Mouse (Mus musculus) heart, postnatal 14 days (tissue): ENCODE results near the gene Acvr2b. TPM values are rescaled to one million over a fixed set of nuclear protein-coding genes. Genes with fewer than 3 reads are reported as not detected.

Source experiments
- DNase-seq, 2 experiments: peaks; one replicate each; pipeline ENCODE4 v3.0.0; 2021 to 2022
- intact Hi-C: fragments of 180-260 bp; cut with DNase I; formaldehyde crosslinking; loops from one replicate; pipeline ENCODE4 v1.15.1; 2025
- total RNA-seq, 2 experiments: library from RNA; stranded (reverse); gene quantifications; 2 replicates each; pipeline ENCODE4 v1.2.3; 2021

The Acvr2b gene
- total RNA-seq, 2 experiments from 2014 or later = 5.7 to 6.7 TPM

DNA sequence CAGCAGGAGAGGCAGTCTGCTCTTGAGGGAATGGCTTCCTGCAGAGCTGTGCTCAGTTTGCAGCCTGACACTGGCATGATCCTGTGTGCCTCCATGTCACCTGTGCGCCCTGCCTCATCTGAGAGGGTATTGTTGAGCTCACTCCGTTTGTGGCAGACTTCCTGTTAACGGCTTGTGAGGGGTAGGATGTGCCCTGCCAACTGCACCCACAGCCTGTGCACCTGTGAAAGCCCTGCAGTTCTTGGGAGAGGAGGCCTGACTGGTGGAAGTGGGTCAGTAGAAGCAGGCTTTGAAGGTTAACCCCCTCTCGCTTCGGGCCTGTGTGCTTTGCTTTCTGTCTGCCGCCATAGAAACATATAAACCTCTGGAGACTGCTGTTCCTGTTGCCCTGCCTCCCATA is 63.1 kb downstream of the Acvr2b start:
- intact Hi-C loops = loop anchor here (5.0 kb wide), 1 partner anchor 52 kb away; no protein-coding TSS in a partner anchor
- DNase-seq = no peak

DNA sequence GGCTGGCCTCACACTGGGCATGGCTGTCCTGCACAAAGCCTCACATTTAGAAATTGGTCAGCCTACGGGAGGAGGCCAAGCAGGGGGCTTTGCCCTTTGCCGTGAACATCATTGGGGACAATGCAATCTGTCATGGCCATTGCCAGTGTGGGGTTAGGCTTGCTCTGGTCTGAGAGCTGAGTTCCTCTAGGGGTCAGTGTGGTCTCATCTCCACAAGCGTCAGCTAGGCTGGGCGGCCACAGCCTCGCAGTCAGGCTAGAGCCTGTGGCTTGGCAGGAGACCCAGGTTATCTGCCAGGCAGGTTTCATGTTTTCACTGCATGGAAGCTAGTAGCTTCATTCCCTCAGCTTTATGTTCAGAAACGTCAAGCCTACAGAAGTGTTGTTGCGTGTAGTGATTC is 63.7 kb downstream of the Acvr2b start:
- DNase-seq = peak; percentile 56 to 77
- intact Hi-C loops = loop anchor here (5.0 kb wide), 1 partner anchor 52 kb away; no protein-coding TSS in a partner anchor

DNA sequence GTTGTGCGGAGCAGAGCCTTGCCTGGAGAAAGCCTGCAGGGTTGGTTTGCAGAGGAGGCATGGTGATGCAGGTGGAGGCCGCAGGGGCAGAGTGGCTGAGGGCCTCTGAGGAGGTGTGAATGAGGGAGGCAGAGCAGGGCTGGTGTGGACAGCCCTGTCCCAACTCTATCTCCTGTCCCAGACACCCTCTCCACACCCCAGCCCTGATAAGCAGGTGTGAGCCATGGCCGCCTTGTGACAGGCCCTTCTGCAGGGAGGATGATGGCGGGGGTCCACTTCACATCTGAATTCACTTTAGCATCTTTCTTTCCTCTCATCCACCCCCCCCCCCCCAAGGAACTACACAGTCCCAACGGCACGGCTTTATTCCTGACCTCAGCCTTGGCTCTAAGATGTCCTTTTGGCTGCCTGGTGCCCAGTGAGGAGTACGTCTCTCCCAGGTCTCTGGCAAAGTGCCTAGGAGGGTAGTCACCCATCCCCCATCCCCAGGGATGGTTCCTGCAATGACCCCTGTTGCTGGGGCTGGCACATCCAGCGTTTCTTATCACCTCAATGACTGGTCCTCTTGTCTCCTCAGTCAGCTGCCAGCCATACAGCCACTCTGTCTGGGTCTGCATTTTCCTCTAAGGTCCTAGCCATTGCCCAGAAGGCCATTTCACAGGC is 67.9 kb downstream of the Acvr2b start:
- DNase-seq = peak; percentile 68 to 78
- intact Hi-C loops = loop anchor here (5.0 kb wide), 1 partner anchor 47 kb away; no protein-coding TSS in a partner anchor

DNA sequence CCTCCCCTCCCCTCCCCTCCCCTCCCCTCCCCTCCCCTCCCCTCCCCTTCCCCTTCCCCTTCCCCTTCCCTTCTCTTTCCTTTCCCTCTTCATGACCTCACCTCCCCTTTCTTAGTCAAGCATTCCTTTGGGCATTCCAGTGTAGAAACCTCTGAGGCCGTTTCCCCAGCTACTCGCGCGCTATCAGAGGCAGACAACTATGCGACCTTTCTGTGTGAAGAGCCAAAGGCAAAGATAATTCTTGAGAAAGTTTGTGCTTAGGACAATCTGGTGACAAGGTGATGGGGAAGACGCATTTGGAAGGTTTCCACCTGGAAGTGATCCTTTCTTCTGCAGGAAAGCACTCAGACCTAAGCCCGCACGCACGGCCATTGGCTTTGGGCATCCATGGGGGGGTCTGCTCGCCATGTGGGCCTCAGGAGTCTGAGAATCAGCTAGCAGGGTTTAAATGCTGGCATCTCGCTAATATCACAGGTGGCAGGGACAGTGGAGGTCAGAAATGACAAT is 70.5 kb downstream of the Acvr2b start:
- intact Hi-C loops = no loop called here

DNA sequence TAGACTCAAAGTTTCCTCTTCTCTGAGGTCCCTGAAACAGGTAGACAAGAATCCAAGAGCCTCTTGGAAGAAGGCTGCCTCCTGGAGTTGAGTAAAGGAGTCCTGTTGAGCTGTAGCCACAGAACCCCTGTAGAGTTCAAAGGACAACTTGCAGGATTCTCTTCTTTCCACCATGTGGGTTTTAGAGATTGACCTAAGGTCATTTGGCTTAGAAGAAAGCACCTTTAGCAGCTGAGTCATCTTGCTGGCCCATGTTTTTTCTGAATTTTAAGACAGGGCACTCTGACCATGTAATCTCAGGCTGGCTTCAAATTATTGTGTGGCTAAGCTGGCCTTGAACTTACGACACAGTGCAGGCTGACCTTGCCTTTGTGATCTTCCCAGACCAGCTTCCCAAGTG is 71.1 kb downstream of the Acvr2b start:
- intact Hi-C loops = no loop called here
- no peak for DNase-seq

More for the DNA sequence above, 70.5 kb downstream of the Acvr2b start:
- peak in 1 of 2 experiments; percentile 55 for DNase-seq

DNA sequence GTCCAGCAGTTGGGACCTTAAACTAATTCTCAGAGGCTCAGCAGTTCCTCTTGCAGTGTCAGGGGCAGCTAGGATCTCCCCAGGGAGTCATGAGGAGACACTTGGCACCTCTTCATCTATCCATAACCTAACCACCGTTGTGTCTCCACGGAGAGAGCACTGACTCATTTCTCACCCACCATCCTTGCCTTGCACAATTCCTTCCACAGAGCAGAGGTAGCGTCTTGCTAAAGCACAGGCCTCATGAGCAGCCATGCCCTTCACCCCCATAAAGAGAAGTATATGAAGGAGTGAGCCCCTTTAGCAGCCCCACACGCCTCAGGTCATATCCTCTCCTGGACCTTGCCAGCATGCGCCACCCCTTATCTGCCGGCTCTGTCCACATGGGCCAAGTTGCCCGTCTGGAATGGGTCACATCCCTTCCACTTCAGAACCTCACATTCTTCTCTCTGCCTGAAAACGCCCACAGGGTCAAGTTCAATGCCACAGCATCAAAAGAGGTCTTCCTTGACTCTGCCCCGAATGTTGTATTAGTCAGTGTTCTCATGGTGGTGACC is 71.8 kb downstream of the Acvr2b start:
- DNase-seq = no peak
- intact Hi-C loops = no loop called here

DNA sequence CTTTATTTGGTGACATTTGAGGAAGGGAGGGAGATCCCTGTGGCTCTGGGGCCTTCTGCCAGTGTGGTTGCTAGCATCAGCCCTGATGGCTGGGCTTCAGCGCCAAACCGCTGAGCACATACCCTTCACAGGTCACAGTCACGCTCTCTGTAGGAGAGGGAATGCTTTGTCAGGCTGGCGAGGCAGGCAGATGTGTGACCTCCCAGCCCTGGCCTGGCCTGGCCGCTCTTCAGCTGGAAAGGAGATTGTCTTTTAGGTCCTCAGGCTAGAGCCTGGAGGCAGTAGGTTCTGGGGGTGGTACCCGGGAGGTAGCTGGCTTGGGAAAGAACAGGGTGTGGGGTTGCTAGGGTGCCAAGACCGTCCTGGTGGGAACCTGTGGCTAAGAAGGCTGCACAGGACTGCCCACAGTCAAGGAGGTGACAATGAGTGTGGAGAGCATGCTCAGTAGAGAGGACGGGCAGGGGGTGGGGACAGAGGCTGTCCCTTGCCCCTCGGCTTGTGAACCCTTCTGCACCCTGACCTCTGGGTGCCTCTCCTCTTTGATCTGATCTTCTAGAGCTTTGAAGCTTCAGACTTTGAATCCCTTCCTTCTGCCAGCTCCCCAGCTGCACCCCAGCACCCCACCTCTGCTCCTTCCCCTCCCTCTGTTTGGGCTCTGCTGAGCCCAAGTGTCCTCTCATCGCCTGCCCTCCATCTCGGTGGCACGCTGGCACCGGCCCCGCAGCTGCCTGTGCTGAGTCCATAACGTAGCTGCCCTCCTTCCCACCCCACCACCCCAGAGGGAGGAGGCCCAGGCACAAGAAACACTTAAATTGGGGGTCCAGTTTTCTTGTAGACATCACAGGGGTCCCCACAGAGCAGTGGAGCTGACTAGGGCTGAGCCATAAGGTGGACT is 73.0 kb downstream of the Acvr2b start:
- intact Hi-C loops = no loop called here
- DNase-seq = peak in 1 of 2 experiments; percentile 58

DNA sequence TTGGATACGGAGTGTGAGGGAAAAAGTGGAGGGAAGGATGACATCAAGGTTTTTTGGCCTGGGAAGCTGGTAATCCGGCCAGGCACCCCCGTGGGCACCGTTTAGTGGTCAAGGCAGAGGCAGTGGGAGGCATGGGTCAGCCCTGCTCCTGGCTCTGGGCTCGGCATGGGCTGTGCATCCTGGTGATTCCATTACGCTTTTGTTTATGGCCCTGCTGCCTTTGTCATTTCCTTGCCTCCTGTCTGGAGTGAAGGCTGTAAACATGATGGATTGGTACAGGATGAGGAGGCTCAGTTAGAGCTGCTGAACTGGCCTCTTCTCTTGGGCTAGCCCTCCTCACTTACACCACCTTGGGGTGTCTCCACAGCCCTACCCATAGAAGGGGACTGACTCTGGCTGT is 75.8 kb downstream of the Acvr2b start:
- DNase-seq = no peak
- intact Hi-C loops = no loop called here

DNA sequence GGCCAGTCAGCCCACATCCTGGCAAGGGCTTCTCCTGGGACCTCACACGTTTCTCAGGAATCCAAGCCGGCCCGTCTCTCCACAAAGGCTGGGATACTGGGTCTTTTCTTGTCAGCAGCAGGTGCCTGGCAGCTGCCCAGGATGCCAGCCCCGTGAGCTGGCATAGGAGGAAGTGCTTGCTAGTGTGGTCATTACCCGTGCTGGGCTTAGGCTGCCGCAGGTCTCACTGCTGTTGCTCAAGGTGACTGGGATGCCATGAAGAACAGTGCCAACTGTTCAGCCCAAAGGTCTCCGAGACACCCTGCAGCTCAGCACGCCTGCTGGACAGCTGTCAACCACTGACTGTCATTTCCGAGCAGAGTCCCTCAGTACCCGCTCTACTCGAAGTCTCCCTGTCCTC is 76.4 kb downstream of the Acvr2b start:
- peak in 1 of 2 experiments; percentile 59 for DNase-seq
- intact Hi-C loops = no loop called here

DNA sequence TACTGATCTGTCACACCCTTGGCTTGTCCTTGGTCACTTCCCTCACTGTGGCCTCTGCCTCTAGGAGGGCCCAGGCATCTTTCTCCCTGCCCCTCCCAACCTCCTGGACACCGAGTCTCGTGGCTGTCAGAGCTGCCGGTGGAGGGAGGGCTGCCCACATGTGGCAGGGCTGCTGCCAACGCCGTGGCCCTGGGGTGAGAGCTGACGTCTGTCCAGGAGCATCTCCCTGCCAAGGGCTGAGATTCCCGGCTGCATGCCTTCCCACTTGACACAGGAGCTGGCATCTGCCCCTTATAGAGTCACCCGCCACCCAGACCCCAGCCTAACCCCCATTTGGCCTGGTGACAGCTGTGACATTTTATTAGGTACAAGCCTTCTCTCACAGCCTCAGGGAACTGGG is 77.4 kb downstream of the Acvr2b start:
- DNase-seq = peak; percentile 72 to 83
- intact Hi-C loops = no loop called here

DNA sequence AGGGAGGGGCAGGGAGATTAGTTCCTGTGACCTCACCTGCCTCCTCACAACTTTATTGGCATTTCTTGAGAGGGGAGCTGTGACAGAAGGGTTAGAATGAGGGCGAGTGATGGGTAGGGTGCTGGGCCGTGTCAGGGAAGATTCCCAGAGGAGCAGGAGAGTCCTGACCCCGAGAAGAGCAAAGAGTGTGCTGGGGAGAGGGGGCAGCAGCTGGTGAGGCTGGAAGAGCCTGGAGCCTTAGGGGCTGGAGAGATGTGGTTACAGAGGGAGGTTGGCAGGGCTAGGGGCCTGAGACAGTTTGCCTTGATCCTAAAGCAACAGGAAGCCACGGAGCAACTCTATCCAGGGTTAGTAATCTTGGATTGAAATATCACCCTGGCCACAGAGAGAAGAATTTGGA is 79.7 kb downstream of the Acvr2b start:
- DNase-seq = no peak
- intact Hi-C loops = no loop called here

DNA sequence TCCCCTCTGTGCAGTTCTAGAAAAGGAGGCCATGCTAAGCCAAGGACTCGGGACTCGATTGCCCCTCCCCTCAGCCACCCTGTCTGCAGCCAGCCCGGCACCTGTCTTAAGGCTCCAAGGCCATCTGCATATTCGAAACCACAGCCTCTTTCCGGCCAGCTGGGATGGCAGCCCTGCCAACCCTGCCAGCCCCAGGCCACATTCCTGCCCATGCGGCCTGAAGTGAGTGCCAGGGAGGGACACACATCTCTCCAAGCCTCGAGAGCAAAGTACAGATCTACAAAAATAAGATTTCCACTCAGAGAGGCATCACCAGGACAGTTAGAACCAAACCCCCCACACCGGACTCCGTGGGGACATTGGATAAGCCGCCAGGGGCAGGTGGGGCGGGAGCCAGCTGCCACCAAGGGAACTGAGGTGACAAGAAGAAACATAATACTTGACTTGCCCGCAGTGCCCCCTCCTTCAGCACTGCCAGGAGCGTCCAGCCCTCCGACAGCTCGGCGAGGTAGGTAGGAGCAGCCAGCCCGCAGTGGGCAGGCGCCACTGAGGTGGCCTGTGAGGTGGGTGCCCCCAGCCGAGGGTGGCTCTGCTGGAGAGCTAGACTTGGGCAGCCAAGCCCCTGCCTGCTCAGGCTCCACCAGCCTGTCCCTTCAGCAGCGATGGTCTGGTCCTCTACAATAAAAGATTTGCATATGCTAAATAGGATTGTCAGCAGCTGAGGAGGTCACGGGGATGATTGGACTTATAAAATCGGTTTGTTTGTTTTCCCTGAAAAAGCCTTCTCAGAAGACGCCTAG is 81.8 kb downstream of the Acvr2b start:
- DNase-seq = peak; percentile 44 to 68
- intact Hi-C loops = no loop called here

DNA sequence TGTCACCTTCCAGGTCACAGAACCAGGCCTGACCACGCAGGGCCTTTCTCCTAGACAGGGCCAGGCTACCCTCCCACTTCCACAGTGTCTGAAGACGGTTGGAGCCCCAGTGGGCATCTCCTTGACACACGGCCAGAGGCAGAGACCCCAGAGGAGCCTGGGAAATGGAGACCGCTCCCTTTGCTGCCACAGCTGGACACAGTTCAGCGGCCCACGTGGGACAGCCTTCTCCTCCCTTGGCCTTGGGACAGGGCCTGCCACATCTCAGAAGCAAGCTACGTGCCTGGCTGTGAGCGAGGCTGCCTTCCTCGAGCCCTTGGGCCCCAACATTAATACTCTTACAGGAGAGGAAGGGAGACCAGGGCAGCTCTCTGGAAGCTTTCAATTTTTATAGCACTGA is 82.5 kb downstream of the Acvr2b start:
- intact Hi-C loops = no loop called here
- DNase-seq = no peak

Other genes with a start within 250 kb of the Acvr2b start
- 1 to 10 TPM; 1.3 to 2.6 TPM for gene Acaa1b, start 245.0 kb upstream of the Acvr2b start, total RNA-seq
- not detected for gene Gm47289, start 243.0 kb upstream of the Acvr2b start, total RNA-seq
- gene Slc22a13, start 193.0 kb upstream of the Acvr2b start, total RNA-seq = not detected
- 10 to 100 TPM; 37.8 to 39.9 TPM for gene Oxsr1, start 79.7 kb upstream of the Acvr2b start, total RNA-seq
- gene Acaa1a, start 62.4 kb upstream of the Acvr2b start, total RNA-seq = 10 to 100 TPM; 81.0 to 81.7 TPM
- 10 to 100 TPM; 15.7 to 16.4 TPM for gene Myd88, start 60.7 kb upstream of the Acvr2b start, total RNA-seq
- gene Xylb, start 44.7 kb upstream of the Acvr2b start, total RNA-seq = under 1 TPM; 0.24 to 0.29 TPM
- under 1 TPM in 1 of 2 experiments, not detected in 1; 0.22 TPM for gene Slc22a14, start 36.6 kb upstream of the Acvr2b start, total RNA-seq
- 1 to 10 TPM; 2.4 to 3.2 TPM for gene Exog, start 42.8 kb downstream of the Acvr2b start, total RNA-seq
- 100 to 1,000 TPM; 129 to 133 TPM for gene Scn5a, start 176.9 kb downstream of the Acvr2b start, total RNA-seq